32 mouse cellular contexts compared by ENCODE assay signal in the genomic region with DNA sequence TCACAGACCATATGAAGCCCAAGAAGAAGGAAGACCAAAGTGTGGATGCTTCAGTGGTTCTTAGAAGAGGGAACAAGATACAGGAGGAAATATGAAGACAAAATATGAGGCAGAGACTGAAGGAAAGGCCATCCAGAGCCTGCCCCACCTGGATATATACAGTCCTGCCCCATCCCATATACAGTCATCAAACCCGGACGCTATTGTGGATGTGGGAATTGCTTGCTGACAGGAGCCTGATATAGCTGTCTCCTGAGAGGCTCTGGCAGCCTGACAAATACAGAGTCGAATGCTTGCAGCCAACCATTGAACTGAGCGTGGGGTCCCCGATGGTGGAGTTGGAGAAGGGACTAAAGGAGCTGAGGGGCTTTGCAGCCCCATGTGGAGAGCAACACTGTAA. TPM values are rescaled to one million over a fixed set of nuclear protein-coding genes. Genes with fewer than 3 reads are reported as not detected.
"Had no signal": no experiment of that assay in that cellular context is flagged by ENCODE, and none has a peak within 500 bp of the region (broad histone marks: within the 10 kb centered on the region; RNA-seq: fewer than 3 reads in every experiment).

No protein-coding gene starts in this region.

- ATAC-seq: liver, embryonic 12.5 days; liver, postnatal 0 days; lung, postnatal 0 days; midbrain, embryonic 13.5 days; midbrain, embryonic 15.5 days; midbrain, embryonic 16.5 days had no signal

- H3K4me2 ChIP-seq: limb, embryonic 12.5 days; limb, embryonic 13.5 days; limb, embryonic 15.5 days; liver, embryonic 11.5 days; liver, embryonic 12.5 days; liver, embryonic 13.5 days; liver, embryonic 15.5 days; lung, embryonic 14.5 days; lung, embryonic 15.5 days; midbrain, embryonic 11.5 days; midbrain, embryonic 12.5 days; midbrain, embryonic 13.5 days; midbrain, embryonic 15.5 days; neural tube, embryonic 12.5 days had no signal

- H3K4me3 ChIP-seq: limb, embryonic 10.5 days; limb, embryonic 12.5 days; limb, embryonic 13.5 days; limb, embryonic 15.5 days; liver, embryonic 12.5 days; liver, embryonic 13.5 days; liver, embryonic 15.5 days; lung, embryonic 15.5 days; megakaryocyte, embryonic 14.5 days; midbrain, embryonic 10.5 days; midbrain, embryonic 12.5 days; midbrain, embryonic 13.5 days; midbrain, embryonic 15.5 days; myocyte; neural tube, embryonic 12.5 days had no signal

- H3K27ac ChIP-seq: limb, embryonic 10.5 days; limb, embryonic 12.5 days; limb, embryonic 13.5 days; limb, embryonic 15.5 days; liver, embryonic 12.5 days; liver, embryonic 13.5 days; liver, embryonic 14.5 days; liver, embryonic 15.5 days; lung, embryonic 15.5 days; macrophage; midbrain, embryonic 10.5 days; midbrain, embryonic 12.5 days; midbrain, embryonic 13.5 days; midbrain, embryonic 15.5 days; neural tube, embryonic 12.5 days had no signal

- DNase-seq: left cerebral cortex, postnatal 4 days; liver; liver, embryonic 13.5 days; liver, postnatal 0 days; lung, adult 18-20 months; lung, adult 2 months; lung, embryonic 14.5 days; lung, postnatal 10 days; lung, postnatal 14 days; lung, postnatal 36 days; lung, postnatal 4 days; midbrain, embryonic 14.5 days had no signal

- H3K9ac ChIP-seq: limb, embryonic 12.5 days; limb, embryonic 13.5 days; limb, embryonic 15.5 days; liver, embryonic 12.5 days; liver, embryonic 13.5 days; liver, embryonic 14.5 days; liver, embryonic 15.5 days; liver, postnatal 0 days; lung, embryonic 14.5 days; lung, embryonic 15.5 days; midbrain, embryonic 12.5 days; midbrain, embryonic 13.5 days; midbrain, embryonic 15.5 days; neural tube, embryonic 12.5 days had no signal

- H3K27me3 ChIP-seq: limb, embryonic 12.5 days; limb, embryonic 13.5 days; limb, embryonic 15.5 days; liver, embryonic 12.5 days; liver, embryonic 13.5 days; liver, embryonic 15.5 days; lung, embryonic 15.5 days; megakaryocyte, embryonic 14.5 days; midbrain, embryonic 12.5 days; midbrain, embryonic 13.5 days; midbrain, embryonic 15.5 days; neural tube, embryonic 12.5 days had no signal

- H3K36me3 ChIP-seq: limb, embryonic 10.5 days; limb, embryonic 12.5 days; limb, embryonic 13.5 days; limb, embryonic 15.5 days; liver, embryonic 12.5 days; liver, embryonic 13.5 days; liver, embryonic 15.5 days; lung, embryonic 15.5 days; midbrain, embryonic 10.5 days; midbrain, embryonic 12.5 days; midbrain, embryonic 13.5 days; midbrain, embryonic 15.5 days; neural tube, embryonic 12.5 days had no signal

- H3K9me3 ChIP-seq: limb, embryonic 10.5 days; limb, embryonic 12.5 days; limb, embryonic 13.5 days; limb, embryonic 15.5 days; liver, embryonic 12.5 days; liver, embryonic 13.5 days; liver, embryonic 15.5 days; lung, embryonic 15.5 days; megakaryocyte, embryonic 14.5 days; midbrain, embryonic 10.5 days; midbrain, embryonic 12.5 days; midbrain, embryonic 13.5 days; midbrain, embryonic 15.5 days; neural tube, embryonic 12.5 days had no signal

- H3K4me1 ChIP-seq: limb, embryonic 10.5 days; limb, embryonic 12.5 days; limb, embryonic 13.5 days; limb, embryonic 15.5 days; liver, embryonic 12.5 days; liver, embryonic 13.5 days; liver, embryonic 15.5 days; lung, embryonic 15.5 days; megakaryocyte, embryonic 14.5 days; midbrain, embryonic 10.5 days; midbrain, embryonic 12.5 days; midbrain, embryonic 13.5 days; midbrain, embryonic 15.5 days; neural tube, embryonic 12.5 days had no signal

RNA-seq across cellular contexts. Expression of a gene that starts 13.6 kb away (rescaled TPM):
- polyA plus RNA-seq: myocyte had no signal
